Mouse (Mus musculus) adrenal gland, adult (tissue): ENCODE measurements around the gene Snx3.

Experiments
- DNase-seq, 2 experiments: peaks; one replicate each; pipeline ENCODE4 v3.0.0; 2022 to 2023; ENCODE audit warnings: low spot score in 1 of 2; ENCODE audit not compliant: inconsistent age in 2 of 2

Gene Snx3

DNA sequence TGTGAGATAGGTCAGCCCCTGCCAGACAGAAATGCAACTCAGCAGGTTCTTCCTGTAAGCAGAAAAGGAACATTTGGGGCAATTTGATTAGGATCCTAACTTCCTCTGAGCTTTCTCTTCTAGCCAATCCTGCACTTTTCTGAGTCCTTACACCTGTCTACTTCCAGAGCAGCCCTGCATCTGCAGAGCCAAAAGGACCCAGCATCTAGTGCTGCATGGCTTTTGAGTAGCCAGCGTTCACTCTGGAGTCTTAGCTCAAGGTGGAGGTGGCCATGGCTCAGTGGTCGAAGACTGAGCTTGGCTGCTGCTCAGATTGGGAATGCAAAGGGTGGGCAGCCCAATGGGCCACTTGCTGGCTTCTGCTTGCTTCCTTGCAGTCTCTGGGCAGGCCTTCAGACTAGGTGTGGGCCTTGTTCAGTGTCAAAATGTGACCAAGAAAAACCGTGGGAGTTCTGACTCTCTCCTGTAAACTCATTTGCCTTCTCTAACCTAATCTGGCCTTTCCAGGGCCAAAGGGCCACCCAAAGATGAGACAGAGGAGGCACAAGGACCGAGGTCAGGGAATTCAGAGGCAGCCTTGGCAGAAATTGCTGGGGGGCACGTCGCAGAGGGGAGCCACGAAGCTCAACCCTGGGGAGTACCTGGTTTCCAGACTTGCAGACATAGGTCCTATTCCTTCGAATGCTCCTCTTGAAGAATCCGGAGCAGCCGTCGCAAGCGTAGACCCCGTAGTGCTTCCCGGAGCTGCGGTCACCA is 75.9 kb downstream of the Snx3 start:
- DNase-seq = no peak

DNA sequence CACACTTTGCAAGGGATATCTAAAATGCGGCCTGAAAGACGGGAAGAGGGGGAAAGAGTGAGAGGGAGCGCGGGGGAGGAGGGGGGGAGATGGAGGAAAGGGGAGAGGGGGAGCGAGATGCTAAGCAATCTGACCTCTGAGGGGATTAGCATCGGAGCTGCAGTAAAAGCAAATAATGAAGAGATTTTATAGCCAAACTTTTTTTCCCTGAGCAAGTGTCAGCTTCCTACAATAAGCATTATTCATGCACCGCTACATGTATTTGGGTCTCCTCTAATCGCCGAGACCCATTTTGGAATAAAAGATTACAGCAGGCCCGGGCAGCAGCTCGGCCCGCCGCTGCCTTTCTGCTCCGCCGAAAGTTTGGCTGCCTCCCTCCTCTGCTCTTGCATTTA is 76.4 kb downstream of the Snx3 start:
- DNase-seq = peak in 1 of 2 experiments; percentile 25

DNA sequence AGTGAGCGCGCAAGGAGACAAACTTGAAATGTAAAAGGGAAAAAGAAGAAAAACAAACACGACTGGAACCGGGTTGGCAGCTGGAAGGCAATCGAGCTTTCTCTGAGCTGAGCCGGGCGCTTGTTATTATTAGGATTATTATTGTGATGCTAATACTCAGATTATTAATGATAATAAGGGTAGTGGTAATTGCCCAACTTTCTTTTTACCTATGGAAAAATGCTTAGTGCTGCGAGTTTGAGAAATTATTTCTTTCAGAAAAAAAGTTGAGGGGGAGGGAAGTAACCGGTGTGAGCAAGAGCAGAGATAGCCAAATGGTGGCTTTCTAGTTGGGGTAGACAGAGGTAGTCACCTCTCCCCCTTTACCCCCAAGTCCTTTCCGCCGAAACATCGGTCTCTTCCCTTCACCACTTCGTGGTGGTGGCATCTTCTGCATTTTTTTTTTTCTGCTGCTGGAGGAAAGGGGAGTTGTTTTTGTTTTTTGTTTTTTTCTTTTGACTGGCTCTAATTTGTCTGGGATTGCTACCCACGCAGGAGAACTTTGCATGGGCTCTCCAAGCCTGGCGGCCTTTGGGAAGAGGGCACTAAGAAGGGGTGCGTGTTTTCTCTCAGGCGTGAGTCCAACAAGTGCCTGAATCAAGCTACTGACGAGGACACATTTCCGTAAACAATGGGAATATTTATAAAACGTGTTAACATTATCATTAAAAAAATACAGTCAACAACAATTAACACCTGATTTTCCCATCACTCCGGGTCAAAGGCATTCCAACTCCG is 77.1 kb downstream of the Snx3 start:
- DNase-seq = no peak

DNA sequence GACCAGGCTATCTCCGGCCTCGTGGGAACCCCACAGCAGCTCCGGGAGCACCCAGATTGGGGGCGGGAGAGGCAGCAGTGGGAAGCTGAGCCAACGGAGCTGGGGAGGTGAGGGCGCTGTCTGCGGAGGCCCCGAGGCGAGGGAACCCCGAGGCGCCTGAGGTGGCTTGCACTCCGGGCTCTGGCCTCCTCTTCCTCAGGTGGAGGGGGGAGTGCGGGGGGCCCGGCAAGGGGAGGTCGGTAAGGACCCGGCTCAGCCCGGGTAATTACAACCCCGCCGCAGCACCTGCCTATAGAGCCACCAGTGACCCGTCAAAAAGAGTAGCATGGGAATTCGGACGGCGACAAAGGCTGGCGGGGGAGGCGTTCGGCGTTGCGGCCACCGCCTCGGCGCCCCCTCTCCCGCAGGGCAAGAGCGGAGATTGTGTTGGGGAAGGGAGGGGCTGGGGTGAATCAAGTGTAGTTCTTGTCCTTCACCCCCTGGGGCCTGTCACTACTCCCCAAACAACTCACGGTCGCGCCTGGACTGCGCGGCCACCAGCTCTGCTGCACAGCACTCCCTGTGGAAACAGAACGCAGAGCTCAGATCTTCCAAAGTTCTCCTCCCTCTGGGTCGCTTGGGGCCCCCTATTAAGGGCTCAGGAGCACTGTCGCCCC is 77.8 kb downstream of the Snx3 start:
- DNase-seq = peak in 1 of 2 experiments; percentile 42

DNA sequence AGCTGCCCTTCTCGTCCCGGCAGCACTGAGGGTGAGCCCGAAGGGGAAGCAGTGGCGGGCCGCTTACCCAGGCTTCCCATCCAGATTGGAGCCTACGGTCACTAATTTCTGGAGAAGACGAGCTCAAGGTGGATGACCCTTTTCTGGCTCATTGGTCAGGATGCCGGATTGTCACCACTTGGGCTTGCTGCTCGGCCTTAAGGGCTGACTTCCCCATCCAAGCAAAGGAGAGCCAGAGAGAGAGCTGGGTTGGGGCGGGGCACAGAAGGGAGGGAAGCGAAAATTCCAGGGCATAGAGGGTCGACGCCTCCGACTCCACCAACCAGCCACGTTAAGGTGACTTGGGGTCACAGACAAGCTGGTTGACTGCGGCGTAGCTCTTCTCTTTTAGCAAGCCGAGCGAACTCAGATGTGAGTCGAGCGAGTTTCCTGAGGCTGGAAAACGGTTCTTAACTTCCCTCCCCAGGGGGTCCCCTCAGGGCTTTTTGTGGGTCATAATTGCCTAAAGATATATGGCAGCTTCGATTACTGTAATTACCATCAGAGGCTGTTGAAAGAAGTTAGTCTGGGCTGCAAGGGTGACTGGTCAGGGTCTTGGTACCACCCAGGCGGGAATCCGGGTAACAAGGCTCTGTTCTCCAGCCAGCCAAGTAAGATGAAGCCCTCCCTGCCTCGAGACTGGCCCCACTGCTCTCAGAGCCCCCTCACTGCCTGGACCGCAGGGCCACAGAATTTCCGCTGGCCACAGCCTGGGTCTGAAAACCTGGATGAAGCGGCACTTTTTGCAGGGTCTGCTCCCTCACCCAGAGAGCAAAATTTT is 78.5 kb downstream of the Snx3 start:
- DNase-seq = peak in 1 of 2 experiments; percentile 24

DNA sequence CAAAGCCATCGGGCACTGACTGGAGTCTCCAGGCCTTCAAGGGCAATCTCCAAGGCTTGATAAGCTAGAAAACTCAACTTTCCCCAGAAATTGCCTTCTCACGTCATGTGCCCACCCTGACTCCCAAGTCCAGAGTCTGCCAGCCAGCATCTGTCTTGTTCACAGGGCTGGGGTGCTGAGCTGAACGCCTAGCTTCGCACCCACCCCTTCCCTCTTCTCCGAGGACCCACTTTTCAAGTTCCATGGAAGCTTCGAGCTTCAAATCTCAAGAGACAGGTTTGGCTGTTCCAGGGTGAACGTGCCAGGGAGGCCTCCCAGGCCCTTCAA is 79.1 kb downstream of the Snx3 start:
- no peak for DNase-seq

DNA sequence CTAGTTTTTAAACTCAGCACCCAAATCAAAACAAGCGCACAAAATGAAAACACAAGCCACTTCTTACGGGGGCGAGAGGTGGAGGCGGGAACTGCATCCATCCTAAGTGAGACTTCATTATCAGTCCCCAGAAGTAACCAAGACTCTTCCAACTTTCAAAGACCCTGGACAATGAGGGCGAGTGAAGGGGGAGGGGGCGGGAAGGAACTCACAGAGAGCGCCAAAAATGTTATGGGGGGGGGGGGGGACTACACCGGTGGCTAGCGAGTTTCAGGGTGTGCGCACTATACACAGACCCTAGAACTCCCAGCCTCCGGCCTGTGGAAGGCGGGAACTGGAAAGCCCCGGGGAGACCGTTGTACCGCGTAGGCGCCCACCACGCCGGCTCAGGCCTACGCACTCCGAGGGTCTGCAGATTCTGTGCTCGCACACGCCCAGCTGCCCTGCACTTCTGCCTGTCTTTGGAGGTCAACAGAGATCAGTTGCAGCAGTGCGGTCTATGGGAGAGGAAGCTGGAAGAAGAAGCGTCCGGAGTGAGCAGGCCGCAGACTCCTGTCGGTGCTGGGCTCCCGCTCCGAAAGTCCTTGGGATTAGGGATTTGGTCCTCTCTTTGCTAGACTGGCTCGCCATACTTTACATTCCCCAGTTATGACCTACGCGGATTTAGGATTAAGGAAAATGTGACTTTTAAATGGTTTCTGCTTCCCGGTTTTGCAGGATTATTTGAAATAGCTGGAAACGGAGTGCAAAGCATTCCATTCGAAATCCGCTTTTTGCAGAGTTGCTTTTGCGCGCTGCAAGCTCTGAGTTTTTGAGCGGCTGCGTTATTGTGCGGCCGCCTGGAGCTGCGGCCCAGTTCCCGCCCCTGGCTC is 80.1 kb downstream of the Snx3 start:
- DNase-seq = peak in 1 of 2 experiments; percentile 50

DNA sequence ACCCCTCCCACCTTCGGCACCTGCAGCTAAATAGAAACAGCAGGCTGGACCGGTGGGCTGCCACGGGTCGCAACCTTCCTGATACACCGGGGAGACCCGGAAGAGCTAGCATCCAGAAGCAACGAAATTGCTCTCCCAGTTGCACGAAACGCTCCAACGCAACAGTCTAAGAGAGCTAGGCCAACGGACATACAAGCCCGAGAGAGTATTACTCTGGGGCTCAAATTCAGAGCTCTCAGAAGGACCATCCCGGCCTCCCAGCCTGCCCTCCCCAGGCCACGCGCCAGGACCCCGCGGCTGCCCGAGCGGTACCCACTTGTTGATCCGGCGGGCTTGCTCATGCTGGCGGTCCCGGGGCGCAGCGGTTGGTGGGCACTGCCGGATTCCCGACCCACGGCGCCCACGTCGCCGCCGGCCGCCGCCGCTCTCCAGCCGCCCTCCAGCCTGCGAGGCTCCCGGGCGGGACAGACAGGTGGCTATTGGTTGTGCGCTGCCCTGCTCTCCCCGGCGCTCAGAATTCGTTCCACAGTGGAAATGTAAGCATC is 80.8 kb downstream of the Snx3 start:
- DNase-seq = peak in 1 of 2 experiments; percentile 63

DNA sequence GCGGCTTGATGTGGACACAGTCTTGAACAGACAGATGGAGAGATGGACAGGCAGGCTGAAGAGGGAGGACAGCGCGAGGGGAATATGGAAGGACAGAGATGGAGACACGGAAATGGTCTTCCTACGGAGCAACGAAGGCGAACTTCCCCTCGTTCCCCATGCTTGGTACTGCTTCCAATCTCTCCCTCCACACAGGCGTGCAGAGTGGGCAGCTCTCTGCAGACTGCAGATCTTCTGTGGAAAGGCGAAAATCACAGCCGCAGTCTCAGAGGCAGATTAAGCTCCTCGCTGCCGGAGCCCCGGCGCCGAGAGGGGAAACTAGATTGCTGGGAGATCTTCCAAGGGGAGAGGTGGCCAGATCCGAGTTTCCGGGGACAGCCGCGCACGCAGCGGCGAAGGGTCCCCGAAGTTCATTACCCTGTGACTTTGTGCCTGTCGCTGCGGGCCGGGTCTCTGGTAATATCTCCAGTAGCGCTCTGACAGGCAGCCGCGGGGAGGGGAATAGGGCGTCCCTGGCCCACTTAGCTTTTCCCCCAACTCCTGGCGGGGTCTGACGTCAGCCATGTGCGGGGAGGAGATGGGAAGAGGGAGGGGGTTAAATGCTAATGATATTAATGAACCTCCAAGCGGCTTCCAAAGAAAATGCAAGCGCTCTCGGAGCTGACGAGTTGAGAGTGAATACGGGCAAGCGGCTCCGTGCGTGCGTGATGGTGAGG is 81.5 kb downstream of the Snx3 start, which contains the start of the genes Nr2e1 and Ostm1:
Nr2e1 (minus strand) TSS at position 476 of the 716 bp plus-strand sequence.
Ostm1 (plus strand) TSS at position 666 of the 716 bp plus-strand sequence.
- peak in 1 of 2 experiments; percentile 63 for DNase-seq

DNA sequence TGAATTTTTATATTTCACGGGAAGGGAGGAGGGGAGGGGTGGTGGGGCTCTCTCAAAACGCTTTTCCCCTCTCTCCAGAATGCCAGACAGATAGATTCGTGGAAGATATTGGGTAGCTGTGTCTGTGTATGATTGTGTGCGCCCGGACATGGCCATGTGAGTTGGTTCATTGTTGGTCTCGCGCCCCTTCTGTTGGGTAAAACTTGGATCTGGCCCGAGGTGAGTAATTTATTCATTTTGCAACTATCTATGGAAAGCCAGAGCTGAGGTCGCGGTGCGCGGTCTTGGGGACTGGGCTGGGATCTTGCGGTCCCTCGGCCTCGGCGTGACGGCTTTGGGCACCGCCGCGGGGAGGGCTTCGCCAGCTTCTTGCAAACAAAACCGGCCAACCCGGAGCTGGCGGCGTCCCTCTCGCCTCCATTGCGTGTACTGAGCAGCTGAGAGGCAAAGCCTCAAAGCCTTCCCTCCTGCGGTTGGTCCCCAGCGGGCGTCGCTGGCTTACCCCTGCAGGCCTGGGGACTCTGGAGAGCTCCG is 82.1 kb downstream of the Snx3 start:
- peak in 1 of 2 experiments; percentile 34 for DNase-seq

DNA sequence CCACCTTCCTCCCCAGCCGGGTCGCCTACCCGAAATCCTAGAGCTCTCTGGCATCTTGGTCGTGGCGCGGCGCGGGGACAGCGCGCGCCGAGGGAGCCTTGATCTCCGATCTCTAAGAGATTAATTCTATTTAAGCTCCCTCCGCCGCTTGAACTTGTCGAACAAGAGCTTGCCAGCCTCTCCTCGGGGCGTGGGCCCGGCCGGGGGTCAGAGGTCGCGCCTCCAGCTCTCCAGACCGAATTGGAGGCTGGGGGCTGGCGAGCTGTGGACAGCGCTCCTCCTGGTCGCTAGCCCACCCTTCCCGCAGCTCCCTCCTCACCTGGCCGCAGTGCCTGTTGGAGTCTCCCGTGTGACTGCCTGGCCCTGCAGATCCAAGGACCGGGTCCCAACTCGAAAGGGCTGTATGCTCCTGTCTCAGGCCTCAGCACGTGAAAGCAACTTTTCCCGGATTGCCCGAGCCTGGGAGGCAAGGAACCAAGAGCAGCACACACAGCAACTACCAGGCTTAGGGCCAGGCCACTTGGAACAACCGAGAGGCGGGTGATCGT is 82.7 kb downstream of the Snx3 start:
- DNase-seq = no peak
